Mouse (Mus musculus) cerebellum, postnatal 4 days (tissue): ENCODE measurements around the gene Mboat2.

Experiments
- DNase-seq, 2 experiments: peaks; one replicate each; pipeline ENCODE4 v3.0.0; 2022; ENCODE audit warnings: low spot score in 2 of 2, mixed read lengths in 1 of 2

Mboat2 gene

DNA sequence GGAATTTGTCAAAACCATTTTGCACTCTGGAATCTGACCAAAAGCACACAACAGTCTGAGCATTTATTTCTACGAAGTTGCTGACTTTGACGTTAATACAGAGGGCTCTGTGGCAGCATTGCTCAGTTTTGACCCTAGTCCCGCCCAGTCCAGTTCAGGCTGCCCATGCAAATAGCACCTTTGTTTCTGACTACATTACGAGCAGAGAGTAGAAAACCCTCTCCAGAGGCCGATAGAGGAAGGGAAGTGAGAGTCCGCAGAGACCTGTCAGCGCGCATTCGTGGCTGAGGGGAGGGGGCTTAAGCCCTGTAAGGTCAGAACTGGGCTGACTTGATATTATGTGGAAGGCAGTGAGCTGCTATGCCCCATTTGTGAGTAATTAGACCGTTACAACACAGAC lies 69.0 kb downstream of the Mboat2 start:
- DNase-seq, result no peak

DNA sequence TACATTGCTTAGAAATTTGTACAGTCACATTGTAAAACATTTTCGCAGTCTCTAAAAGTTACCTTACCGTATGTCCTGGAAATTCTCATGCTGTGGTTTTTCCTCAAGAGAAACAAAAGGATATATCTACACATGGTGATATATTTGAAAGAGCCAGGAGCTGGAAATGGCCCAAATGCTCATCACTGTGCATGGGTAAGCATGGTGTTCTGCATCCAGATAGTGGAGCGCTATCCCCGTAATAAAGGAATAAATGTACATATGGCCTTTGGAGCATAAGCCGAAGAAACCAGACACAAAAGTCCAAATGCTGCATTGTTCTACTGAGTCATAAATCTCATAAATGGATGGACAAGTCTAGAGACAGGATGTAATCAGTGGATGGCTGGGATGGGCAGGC lies 72.1 kb downstream of the Mboat2 start:
- no peak for DNase-seq

DNA sequence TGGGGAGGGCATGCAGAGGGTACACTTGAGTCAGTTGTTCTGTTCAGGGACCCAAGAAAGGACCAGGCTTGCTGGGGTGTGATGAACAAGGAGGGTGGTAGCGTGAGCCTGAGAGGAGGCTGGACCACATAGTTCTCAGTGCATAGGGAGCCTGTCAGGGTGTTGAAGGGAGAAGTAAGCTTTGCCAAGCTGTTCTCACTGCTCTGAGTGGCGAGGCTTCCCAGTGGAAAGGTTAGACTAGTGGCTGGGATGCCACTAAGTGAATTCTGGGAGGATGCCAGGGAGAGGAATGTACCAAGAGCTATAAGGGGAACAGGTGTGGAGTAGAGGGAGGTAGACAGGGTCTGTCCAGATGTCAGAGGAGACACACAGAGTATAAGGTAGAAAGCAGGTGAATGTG lies 77.2 kb downstream of the Mboat2 start:
- DNase-seq, result no peak

DNA sequence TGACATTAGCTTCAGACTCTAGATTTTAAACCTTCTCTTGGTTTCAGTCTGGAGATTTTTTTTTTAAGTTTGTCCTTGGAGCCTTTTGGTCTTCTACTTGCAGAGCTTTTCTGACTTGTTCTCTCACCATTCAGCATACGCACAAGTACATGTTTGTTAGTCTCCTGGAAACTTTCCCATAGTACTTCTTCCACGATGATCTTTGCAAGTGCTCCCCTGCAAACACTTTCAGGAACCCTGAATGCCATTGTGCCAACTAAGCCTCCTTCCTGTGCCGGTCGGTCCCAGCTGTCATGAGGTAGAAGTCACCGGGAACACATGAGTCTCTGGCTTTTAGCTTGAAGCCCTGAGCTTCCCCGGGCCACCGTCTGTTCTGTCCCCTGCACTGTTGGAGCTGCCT lies 79.0 kb downstream of the Mboat2 start:
- no peak for DNase-seq

DNA sequence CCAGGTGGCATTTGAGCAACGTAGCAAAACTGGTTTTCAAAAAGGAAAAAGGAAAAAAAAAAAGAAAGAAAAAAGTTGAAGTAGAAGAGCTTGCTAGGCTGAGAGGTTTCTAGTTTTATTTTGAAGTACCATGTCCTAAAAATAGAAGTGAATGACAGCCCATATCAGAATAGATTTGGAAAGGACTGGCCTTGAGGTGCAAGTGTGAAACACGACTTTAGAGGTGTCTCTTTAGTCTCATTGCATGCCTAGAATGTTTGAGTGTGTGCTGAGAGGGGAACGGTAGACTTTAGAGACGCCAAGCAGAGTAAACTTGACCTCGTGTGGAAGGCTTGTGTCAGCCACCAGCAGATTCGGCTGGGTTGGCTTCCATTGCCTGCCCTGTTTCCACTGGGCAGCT lies 81.5 kb downstream of the Mboat2 start:
- DNase-seq, result no peak

DNA sequence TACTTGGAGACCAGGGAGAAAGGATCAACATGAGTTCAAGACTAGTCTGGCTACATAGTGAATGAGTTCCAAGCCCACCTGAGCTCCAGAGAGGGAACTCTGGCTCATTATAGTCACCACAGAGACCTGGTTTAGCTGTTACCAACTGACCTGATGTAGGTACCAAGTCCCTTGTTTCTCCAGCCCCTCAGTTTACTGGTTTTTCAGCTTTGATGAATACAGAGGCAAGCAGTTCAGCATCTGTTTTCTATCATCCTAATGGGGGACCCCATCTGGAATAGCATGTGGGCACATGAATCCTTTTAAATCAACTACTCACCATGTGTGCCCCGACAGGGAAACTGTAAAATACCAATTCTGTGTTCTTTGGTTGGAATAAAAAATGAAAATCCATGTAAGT lies 82.2 kb downstream of the Mboat2 start:
- no peak for DNase-seq

DNA sequence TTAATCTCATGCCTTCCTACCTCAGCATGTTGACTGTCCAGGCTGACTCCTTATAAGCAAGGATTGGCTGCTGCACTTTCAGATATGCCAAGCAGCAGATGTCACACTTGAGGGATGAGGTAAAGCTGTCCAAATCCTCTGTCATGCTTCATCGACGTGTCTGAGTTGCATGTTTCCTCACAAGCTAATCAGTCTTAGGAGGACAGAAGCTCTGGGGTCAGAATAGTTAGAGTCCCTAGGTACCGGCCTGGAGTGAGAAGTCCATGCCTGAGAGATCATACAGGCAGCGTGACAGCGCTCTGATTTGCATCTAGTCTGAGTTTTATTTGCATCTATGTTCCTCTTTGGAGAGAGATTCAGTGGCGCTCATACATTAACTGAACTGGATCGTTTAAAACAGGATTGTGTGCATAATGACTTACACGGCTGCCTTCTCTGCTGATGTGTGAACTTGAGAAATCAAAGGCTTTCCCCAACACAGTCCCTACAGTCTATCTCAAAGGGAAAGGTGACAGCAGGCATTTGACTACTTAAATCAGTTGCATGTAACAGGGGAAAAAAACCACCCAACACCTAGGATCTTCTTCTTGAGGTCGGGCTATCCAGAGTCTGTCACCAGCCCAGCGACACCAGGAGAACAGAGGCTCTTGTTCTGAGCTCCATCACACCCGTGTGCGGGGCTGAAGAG lies 88.0 kb downstream of the Mboat2 start:
- no peak for DNase-seq

DNA sequence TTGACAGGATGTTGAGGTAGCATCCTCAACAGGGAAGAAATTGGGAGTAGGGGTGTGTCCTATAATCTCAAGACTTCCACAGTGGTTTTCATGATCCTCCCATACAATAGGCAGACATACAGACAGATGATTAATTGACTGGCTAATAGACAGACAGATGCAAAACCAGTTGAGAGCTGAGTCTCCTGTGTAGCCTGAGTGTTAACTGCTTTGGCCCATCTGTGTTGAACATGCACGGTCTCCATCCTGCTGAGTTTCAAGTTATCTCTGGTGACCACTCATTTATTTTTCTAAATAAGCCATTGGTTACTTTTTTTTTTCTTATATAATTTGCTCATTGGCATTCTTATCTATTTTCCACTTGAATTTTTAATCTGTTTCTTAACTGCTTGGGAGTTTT lies 90.2 kb downstream of the Mboat2 start:
- DNase-seq, result no peak

DNA sequence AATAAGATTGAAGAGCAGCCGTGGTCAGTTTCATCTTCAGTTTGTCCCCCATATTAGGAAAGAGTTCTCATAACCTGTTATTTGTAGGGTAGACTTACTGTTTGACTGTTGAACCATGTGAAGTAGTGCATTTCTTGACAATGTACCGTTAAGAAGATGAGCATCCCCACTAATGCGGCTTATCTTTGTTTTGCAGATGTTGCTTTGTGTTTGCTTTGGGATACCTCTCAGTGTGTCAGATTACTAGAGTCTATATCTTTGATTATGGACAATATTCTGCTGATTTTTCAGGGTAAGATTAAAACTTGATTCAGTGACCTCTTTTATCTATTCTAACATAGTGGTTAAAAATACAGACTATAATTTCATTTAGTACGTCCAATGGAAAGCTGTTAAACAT lies 93.3 kb downstream of the Mboat2 start:
- no peak for DNase-seq

DNA sequence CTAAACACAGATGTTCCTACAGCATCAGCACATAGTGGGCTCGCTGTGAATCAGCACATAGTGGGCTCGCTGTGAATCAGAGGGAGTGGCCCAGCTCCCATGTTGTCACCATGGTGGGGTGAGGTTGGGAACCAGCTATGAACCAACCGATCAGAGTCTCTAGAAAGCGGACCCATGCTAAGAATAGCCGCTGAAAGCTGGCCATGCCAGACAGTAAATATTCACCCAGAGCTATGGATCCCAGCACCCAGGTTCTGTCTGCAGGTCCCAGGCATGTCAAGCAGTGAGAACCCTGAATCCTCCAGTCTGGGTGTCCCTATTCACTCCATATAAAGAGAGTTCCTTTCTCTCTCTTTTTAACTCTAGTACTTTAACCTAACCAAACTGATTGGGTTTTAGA lies 94.6 kb downstream of the Mboat2 start:
- DNase-seq, result no peak

DNA sequence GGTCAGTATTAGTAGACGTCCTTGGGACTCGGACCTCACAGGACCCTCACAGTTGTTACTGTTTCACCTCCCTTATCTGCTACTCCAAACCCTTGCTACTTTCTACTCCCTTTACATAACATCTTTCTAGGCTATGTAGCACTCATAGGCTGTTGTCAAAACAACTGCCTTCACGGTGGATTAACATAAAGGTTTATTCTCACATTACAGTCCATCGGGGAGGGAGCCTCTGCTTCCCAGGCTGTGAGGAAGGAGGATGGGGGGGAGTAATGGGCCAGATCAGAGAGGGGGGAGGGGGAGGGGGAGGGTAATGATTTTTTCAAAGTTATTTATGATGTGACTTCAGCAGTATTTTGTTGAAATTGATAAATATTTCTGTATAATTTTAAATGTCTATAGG lies 95.0 kb downstream of the Mboat2 start:
- no peak for DNase-seq

DNA sequence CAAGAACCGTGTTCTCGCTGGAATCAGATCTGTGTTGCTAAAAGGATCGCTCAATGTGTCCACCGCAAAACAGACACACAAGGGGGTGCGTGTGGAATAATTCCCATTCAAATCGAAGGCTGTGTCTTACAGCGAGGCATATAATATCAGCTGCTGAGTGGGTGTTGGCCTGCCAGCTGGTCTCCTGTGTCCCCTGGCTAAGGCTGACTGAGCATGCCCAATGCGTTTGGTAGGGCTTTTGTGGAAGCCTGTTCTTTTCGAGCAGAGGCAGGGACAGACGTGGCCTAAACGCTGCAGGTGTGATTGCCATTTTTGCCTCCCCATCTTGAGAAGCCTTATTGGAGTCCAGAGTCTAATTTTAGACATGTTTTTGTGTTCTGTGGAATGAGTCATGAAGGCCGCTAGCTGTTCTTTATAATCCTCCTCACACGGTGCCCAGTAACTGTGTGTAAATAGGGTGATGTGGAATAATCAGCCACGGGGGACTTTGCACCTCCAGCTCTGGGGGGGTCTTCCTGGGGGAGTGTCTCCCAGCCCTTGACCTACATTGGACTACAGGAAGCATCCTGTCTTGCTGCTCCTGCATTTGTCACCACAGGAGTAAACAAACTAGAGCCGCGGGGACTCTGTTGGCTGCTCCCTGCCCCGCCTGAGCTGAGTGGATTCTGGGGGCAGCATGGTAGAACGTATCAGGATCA lies 97.5 kb downstream of the Mboat2 start:
- peak in 1 of 2 experiments; percentile 42 for DNase-seq

DNA sequence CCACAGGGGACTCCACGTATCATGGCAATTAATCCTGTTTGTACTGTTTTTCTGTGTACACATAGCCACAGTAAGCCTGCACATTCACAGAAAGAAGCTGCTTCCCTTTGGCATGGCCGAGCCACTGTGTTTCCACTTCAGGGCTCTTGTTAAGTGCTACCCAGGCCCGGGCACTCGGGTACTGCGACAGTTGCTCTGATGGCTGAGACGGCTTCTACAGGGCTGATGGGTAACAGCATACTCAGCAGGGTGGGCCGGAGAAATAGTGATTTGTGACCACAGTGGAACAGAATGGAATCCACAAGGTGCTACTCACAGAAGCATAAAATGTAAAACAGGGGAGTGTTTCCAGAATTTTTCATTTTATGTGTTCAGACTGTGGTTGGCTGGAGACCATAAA lies 98.4 kb downstream of the Mboat2 start:
- peak in 1 of 2 experiments; percentile 15 for DNase-seq

DNA sequence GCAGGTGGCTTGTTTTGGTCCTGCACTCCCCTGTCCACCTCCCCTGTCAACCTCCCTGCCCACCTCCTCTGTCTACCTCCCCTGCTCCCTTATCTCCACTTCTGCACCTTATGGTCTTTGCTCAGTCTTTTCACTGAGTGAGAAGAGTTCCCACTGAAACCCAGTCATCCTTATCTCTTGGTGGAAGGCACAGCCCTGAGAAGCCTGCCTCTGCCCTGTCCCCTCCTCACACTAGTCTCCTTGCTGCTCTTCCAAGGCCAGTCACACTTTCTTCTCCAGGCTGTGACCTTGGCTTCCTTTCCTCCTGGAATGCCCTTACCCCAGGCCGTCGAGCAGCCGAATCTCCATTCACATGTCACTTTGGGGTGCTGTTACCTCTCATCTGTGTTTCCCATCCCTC lies 100.1 kb downstream of the Mboat2 start:
- no peak for DNase-seq

DNA sequence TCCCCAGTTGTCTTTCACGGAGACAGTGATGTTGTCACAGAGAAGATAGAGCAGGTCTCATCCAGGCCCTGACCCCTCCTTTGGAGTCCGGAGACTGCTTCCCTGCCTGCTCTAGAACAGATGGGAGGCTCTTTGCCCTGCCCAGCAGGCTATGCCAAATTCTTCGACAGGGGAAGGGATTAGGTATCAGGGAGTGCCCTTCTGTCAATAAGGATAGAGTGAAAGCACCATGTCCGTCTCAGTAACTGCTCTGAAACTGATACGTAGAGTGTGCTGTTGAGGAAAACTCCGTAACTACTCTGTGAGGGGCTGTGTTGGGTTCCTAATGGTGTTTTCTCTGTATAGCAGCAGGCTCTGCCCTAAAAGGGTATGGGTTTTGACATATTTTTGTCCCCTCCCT lies 101.4 kb downstream of the Mboat2 start:
- no peak for DNase-seq

DNA sequence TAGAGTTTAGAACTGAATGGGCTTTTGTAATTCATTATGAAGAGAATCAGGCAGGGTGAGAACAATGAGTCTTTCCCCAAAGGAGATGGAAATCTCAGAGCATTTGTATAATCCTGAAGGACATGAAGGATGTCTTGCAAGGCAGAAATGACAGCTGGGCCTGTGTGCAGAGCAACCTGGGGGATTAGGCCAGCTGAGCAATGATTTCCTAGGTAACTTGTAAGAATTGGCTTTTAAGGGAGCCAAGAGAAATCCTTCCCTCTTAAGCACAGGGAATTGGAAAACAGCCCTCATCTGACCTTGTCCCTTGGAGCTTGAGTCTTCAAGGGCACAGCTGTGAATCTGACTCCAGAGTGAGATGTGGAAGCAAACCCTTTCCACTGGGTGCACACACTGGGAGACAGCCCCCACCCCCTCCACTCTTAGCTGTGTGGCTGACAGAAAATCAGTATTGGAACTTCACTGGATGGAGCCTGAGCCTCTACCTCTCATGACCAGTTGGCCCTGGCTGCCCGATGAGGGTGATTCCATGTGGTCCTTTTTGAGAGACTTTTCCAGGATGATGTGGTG lies 102.6 kb downstream of the Mboat2 start:
- no peak for DNase-seq

DNA sequence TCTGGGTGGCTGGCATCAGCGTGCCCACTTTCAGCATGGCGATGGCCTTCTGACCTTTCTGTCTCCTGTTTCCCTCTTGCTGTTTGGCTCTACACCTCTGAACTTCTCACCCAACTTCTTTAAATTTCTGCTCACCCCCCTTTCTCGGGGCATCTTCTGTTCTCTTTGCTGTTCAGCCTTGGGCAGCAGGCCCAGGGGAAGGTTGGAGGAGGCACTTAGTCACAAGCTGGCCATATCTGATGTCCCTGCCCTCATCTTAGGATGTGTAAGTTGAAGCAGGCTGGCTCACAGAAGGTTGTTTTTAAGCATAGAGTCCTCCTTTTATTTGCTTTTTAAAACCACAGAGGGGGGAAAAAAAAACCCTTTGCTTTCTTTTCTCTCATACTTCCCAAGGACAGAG lies 103.3 kb downstream of the Mboat2 start:
- no peak for DNase-seq

DNA sequence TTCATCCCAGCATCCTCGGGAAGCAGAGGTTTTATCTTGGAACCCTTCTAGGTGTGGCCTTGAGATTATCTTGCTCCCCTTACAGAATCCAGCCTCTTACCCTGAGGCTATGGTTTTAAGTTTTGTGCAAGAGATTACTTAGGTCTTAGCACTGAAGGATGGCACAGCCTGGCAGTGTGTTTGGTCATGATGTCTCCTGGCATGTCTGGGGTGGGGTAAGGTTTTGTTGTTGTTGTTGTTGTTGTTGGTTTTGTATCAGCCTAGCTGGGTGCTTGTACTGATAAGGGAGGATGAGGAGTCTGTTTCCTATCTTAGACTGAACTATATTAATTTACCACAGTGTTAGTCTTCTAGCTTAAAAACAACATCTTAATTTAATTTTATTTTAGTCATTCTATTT lies 105.6 kb downstream of the Mboat2 start:
- DNase-seq, result no peak

DNA sequence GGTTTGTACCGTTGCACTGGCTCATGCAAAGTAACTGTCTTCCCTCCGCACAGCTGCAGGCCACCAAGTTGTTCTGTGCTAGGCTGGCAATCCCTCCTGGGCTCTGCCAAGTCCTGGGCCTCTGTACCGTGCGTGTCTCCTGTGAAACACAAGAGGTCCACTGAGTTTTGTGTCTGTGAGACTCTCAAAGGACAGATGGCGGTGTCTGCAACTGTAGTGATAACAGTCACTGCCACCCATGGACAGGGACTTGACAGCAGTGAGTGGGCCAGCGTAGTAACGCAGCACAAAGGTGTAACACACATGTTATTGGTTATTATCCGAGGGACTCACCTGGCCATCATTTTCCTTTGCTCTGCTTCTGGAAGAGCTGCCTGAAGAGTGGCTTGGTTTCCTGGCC lies 108.7 kb downstream of the Mboat2 start:
- DNase-seq, result no peak

DNA sequence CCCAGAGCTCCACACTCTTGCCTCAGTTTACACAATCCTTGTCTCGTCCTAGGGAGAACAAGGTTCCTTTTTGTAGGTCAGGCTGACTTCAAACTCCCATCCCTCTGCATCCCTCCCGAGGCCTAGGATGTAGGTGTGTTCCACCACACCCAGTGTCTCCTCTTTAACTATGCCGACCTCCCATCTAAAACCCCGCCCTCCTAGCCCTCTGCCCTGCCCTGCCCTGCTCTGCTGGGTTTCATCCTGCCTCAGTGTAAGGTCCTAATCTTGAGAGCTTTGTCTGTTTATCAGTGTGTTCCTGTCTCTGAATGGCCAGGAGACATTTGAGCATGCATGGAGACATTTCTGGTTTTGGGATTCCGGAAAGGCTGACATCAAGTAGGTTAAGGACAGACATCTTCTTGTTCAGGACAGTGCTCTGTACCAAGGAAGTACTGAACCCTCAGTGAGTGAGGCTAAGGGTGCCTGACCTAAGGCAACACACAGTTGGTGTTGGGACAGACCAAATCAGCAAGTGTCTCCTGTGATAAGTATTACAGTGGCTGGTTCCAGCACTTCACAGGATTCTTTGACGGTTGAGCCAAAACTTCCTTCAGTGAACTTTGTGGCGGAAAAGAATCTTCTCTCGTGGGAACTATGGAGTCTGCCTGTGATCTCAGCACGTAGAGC lies 112.1 kb downstream of the Mboat2 start:
- no peak for DNase-seq

DNA sequence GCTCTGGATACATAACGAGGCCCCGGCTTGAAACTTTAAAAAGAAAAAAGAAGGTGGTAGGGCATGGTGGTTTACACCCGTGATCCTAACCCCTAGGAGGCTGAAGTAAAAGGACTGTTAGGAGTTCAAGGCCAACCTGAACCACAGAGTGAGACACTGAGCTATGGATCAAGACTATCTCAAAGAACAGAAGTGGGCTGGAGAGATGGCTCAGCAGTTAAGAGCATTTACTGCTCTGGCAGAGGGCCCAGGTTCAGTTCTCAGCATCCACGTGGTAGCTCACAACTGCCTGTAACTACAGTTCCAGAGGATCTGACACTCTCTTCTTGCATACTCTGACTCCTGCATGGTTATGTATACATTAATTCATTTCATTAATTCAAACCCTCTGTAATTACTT lies 112.7 kb downstream of the Mboat2 start:
- no peak for DNase-seq

DNA sequence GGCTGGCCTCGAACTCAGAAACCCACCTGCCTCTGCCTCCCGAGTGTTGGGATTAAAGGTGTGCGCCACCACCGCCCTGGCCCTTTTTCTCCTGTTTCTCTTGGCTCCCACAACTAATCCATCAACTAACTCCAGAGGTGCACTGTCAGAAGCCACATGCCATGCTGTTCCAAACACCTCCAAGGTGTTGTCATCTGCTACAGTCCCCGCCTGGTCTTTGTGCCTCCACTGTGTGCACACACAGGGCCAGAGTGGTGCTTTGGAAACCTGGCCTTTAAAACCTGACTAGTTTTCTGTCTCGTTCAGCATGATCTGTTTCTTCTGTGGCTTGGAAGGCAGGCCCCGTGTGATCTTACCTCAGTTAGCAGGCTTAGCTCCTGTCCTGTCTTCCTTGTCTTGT lies 113.9 kb downstream of the Mboat2 start:
- no peak for DNase-seq

DNA sequence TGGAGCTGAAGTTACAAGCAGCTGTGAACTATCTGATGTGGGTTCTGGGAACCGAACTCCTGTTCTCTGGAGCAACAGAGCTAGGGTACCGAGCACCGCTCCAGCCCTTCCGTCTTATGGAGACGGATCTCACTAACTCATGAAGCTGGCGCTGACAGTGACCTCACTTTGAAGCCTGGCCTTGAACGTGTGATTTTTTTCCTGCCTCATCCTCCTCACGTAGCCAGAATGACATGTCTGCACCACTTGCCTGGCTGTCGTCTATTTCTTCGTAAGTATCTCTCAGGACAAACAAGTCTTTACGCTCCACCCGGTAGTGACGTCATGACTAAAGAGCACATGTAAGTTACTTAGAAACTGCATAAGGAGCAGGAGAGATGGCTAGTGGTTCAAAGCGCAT lies 116.4 kb downstream of the Mboat2 start:
- DNase-seq, result no peak
